Mouse (Mus musculus) limb, embryonic 12.5 days (tissue): ENCODE results near the gene Spata17. TPM values are rescaled to one million over a fixed set of nuclear protein-coding genes. Genes with fewer than 3 reads are reported as not detected.

ENCODE experiments used
- ATAC-seq: fragments of 200-750 bp; cut with Nextera tagmentation; 2 replicates; pipeline ENCODE4 v1.8.0; 2017; ENCODE audit warnings: low read depth, moderate TSS enrichment; ENCODE audit not compliant: insufficient number of reproducible peaks, insufficient read depth, low FRiP score, low TSS enrichment
- H3K27ac ChIP-seq: fragments of 300-500 bp; sonication (generic); 2 replicates; pipeline ENCODE4 v1.5.1; 2016; ENCODE audit warnings: mild to moderate bottlenecking, moderate library complexity
- H3K27me3 ChIP-seq: fragments of 300-500 bp; sonication (generic); 2 replicates; pipeline ENCODE4 v1.6.1; 2016; ENCODE audit warnings: mild to moderate bottlenecking, moderate library complexity
- H3K36me3 ChIP-seq: fragments of 300-500 bp; sonication (generic); 2 replicates; pipeline ENCODE4 v1.6.1; 2016; ENCODE audit warnings: mild to moderate bottlenecking, moderate library complexity
- H3K4me1 ChIP-seq: fragments of 300-500 bp; sonication (generic); replicated peaks from 2 replicates; pipeline ENCODE4 v1.6.1; 2016
- H3K4me2 ChIP-seq: fragments of 300-500 bp; sonication (generic); 2 replicates; pipeline ENCODE4 v1.6.1; 2016; ENCODE audit warnings: mild to moderate bottlenecking, moderate library complexity
- H3K4me3 ChIP-seq: fragments of 300-500 bp; sonication (generic); replicated peaks from 2 replicates; pipeline ENCODE4 v1.5.1; 2016; ENCODE audit warnings: mild to moderate bottlenecking
- H3K9ac ChIP-seq: fragments of 300-500 bp; sonication (generic); replicated peaks from 2 replicates; pipeline ENCODE4 v1.6.1; 2016; ENCODE audit warnings: mild to moderate bottlenecking, moderate library complexity
- H3K9me3 ChIP-seq: fragments of 300-500 bp; sonication (generic); 2 replicates; pipeline ENCODE4 v1.6.1; 2016; ENCODE audit warnings: mild to moderate bottlenecking, moderate library complexity
- WGBS: fragments of 180-500 bp; shearing (Covaris S2); methylation state at CpG from one replicate; pipeline ENCODE4 v1.1.7; 2016; 5-methylcytosine and 5-hydroxymethylcytosine counted together
- polyA plus RNA-seq: library from polyadenylated mRNA; unstranded; fragments of >200 nt; fragmentation: Nextera tagmentation; extraction: Ambion mirVana; gene quantifications from 2 replicates; pipeline ENCODE4 v1.2.1, GENCODE M21; 2016

Gene Spata17
- polyA plus RNA-seq, 1 experiment from 2014 or later: 1.1 TPM

DNA sequence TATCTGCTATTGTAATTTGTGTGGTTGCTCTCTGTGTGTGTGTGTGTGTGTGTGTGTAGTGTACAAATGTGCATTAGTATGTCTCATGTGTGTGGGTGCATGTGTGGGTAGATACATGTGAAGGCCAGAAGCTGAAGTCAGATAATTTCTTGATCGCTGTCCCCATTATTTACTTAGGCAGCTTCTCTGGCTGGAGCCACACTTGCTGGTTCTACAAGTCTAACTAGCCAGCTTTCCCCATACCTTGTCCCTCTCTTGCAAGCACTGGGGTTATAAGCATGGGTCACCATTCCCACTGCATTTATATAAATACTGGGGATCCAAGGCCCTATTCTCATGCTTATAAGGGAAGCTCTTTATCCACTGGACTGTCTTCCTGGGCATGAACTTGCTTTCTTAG lies 39.3 kb downstream of the Spata17 start:
- no peak for ATAC-seq
- Histone ChIP-seq H3K36me3 (no peaks in the 10 kb centered on the region), H3K27ac (no peak overlapping the region), H3K9me3 (no peaks in the 10 kb centered on the region), H3K9ac (no peak overlapping the region), H3K4me1 (no peaks in the 10 kb centered on the region), H3K4me2 (no peak overlapping the region), H3K27me3 (no peaks in the 10 kb centered on the region), H3K4me3 (no peak overlapping the region)
- 100% methylated on average over 1 of the region's 1 CpGs for WGBS

DNA sequence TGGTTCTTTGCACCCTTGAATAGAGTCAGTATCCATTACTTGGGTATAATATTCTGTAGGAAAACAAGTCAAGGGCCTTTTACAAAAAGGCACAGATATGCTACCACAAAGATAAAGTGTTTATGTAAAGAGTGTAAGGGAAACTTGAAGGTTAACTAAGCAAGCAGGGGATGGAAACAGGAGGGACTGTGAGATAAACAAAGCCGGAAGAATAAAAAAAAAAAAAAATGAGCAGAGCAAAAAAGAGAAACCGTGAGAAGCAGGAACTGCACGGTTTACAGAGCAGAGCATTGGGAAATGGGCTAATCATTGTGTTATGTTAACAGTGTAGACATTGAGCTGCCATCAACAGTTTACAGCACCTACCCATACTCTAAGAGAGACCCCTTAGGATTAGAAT lies 44.9 kb downstream of the Spata17 start:
- Histone ChIP-seq H3K27me3 (no peaks in the 10 kb centered on the region), H3K4me2 (no peak overlapping the region), H3K9ac (no peak overlapping the region), H3K9me3 (no peaks in the 10 kb centered on the region), H3K27ac (no peak overlapping the region), H3K4me1 (no peaks in the 10 kb centered on the region), H3K36me3 (no peaks in the 10 kb centered on the region), H3K4me3 (no peak overlapping the region)
- no peak for ATAC-seq
- WGBS: 72% methylated on average over 3 of the region's 3 CpGs

GRCm38 (mm10) chr1:187169646-187170045 lies 45.6 kb downstream of the Spata17 start:
- 76% methylated on average over 7 of the region's 7 CpGs for WGBS
- no peak overlapping the region for H3K9ac ChIP-seq
- H3K4me2 ChIP-seq: no peak overlapping the region
- no peaks in the 10 kb centered on the region for H3K9me3 ChIP-seq
- H3K4me1 ChIP-seq: no peaks in the 10 kb centered on the region
- H3K36me3 ChIP-seq: no peaks in the 10 kb centered on the region
- no peak for ATAC-seq
- H3K4me3 ChIP-seq: no peak overlapping the region
- no peak overlapping the region for H3K27ac ChIP-seq
- H3K27me3 ChIP-seq: no peaks in the 10 kb centered on the region

DNA sequence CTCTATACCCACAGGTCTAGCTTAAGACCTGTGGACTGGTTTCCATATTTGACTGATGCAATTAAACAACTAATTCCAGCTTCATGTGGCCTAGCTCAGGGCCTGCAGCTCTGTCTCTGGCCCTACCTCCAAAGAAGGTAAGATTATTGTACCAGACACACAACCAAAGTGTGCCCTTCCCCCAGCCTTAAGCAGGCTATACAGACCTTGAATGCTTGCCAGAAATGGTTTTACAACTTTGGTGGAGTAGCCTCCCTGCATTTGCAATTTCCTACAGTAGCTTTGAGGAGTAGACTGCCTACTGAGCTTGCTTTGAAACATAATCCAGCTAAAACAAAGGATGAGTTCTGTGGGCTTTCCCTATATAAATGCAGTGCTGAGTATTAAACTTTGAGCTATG lies 51.7 kb downstream of the Spata17 start:
- Histone ChIP-seq H3K36me3 (no peaks in the 10 kb centered on the region), H3K27me3 (no peaks in the 10 kb centered on the region), H3K4me3 (no peak overlapping the region), H3K4me2 (no peak overlapping the region), H3K27ac (no peak overlapping the region), H3K4me1 (no peaks in the 10 kb centered on the region), H3K9me3 (0 out of 2 replicates have a peak, but pooled peaks cover 3% of the 10 kb centered on the region), H3K9ac (no peak overlapping the region)
- no peak for ATAC-seq

GRCm38 (mm10) chr1:187155658-187156057 lies 59.6 kb downstream of the Spata17 start:
- no peak for ATAC-seq
- Histone ChIP-seq H3K36me3 (no peaks in the 10 kb centered on the region), H3K4me2 (no peak overlapping the region), H3K27me3 (no peaks in the 10 kb centered on the region), H3K27ac (no peak overlapping the region), H3K4me3 (no peak overlapping the region), H3K9me3 (0 out of 2 replicates have a peak, but pooled peaks cover 3% of the 10 kb centered on the region), H3K4me1 (no peaks in the 10 kb centered on the region; the same call in 1 of the 2 replicates), H3K9ac (no peak overlapping the region)

DNA sequence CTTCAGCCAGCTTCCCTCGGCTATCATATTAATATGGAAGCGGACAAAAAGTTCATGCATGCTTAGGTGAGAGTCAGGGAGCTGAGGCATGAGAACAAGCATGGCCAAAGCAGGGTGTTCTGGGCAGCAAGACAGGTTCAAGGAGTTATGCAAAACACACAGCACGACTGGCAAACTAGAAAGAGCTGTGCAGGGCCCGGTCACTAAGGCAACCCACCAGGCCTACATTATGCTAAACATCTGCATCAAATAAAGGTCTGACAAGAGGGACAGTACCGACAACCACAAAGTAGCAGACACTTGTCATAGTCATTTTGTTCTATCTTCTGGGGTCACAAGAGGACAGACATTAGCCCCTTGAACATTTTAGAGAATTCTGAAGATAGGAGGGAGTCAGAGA lies 61.6 kb downstream of the Spata17 start:
- H3K36me3 ChIP-seq: no peaks in the 10 kb centered on the region
- 43% methylated on average over 5 of the region's 5 CpGs for WGBS
- H3K27ac ChIP-seq: no peak overlapping the region
- no peaks in the 10 kb centered on the region for H3K9me3 ChIP-seq
- H3K4me2 ChIP-seq: no peak overlapping the region
- H3K9ac ChIP-seq: no peak overlapping the region
- H3K27me3 ChIP-seq: no peaks in the 10 kb centered on the region
- no peak for ATAC-seq
- H3K4me3 ChIP-seq: no peak overlapping the region
- no peaks in the 10 kb centered on the region; the same call in 1 of the 2 replicates for H3K4me1 ChIP-seq

GRCm38 (mm10) chr1:187152571-187152970 lies 62.7 kb downstream of the Spata17 start:
- no peak overlapping the region for H3K4me2 ChIP-seq
- no peak overlapping the region for H3K9ac ChIP-seq
- WGBS: 86% methylated on average over 2 of the region's 2 CpGs
- no peaks in the 10 kb centered on the region for H3K36me3 ChIP-seq
- H3K4me3 ChIP-seq: no peak overlapping the region
- no peaks in the 10 kb centered on the region for H3K27me3 ChIP-seq
- no peak for ATAC-seq
- H3K4me1 ChIP-seq: no peaks in the 10 kb centered on the region; the same call in 1 of the 2 replicates
- no peak overlapping the region for H3K27ac ChIP-seq
- H3K9me3 ChIP-seq: no peaks in the 10 kb centered on the region

DNA sequence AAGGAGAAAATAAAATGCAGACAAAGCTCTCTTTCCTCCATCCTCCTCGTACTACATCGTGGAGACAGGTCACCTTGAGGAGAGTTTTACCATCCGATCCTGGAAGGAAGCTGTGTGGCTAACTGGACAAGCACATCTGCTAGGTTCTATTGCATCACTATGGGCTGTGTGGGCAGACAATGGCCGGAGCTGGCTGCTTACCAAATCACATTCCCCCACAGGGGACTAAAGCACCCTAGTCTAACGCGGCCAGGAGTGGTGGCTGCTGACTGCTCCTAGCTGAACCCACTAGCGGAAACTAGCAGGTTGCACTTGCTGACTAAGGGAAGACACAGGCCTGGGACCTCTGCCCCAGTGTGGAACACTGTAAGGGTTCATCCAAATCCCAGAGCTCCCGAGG lies 72.3 kb downstream of the Spata17 start:
- no peak overlapping the region for H3K4me3 ChIP-seq
- no peak overlapping the region for H3K9ac ChIP-seq
- H3K36me3 ChIP-seq: no peaks in the 10 kb centered on the region
- WGBS: 82% methylated on average over 8 of the region's 8 CpGs
- no peaks in the 10 kb centered on the region for H3K9me3 ChIP-seq
- no peak overlapping the region for H3K4me2 ChIP-seq
- no peaks in the 10 kb centered on the region; the same call in 1 of the 2 replicates for H3K27me3 ChIP-seq
- H3K4me1 ChIP-seq: no peaks in the 10 kb centered on the region
- ATAC-seq: no peak
- no peak overlapping the region for H3K27ac ChIP-seq

GRCm38 (mm10) chr1:187137426-187137825 lies 77.8 kb downstream of the Spata17 start:
- Histone ChIP-seq H3K36me3 (no peaks in the 10 kb centered on the region), H3K27ac (no peak overlapping the region), H3K4me2 (no peak overlapping the region), H3K4me3 (no peak overlapping the region), H3K27me3 (peaks cover 4% of the 10 kb centered on the region; the same call in 1 of the 2 replicates), H3K4me1 (no peaks in the 10 kb centered on the region), H3K9me3 (no peaks in the 10 kb centered on the region), H3K9ac (no peak overlapping the region)
- ATAC-seq: no peak
- 33% methylated on average over 6 of the region's 6 CpGs for WGBS

DNA sequence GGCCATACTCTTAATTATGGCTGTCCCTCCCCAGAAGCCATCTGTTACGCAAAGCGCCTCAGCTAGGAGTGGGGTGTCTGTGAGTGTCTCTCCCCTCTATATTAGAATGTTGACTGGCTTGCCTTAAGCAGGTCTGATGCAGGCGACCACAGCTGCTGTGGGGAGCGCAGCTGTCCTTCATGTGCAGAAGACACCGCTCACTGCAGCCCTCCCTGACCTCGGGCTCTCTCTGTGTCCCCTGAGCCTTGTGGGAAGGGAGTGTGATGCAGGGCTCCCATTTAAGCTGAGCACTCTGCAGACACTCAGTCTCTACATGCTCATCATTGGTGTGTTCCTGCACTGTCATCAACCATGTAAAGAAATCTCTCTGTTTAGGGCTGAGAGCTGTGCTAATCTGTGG lies 79.4 kb downstream of the Spata17 start:
- H3K27ac ChIP-seq: no peak overlapping the region
- H3K27me3 ChIP-seq: peaks cover 4% of the 10 kb centered on the region; the same call in 1 of the 2 replicates
- no peak overlapping the region for H3K4me3 ChIP-seq
- H3K9ac ChIP-seq: no peak overlapping the region
- WGBS: 82% methylated on average over 6 of the region's 6 CpGs
- H3K4me2 ChIP-seq: no peak overlapping the region
- no peaks in the 10 kb centered on the region for H3K36me3 ChIP-seq
- H3K9me3 ChIP-seq: no peaks in the 10 kb centered on the region
- ATAC-seq: no peak
- H3K4me1 ChIP-seq: no peaks in the 10 kb centered on the region

- H3K4me2 ChIP-seq: no peak overlapping the region
- no peak overlapping the region for H3K9ac ChIP-seq
- H3K4me1 ChIP-seq: no peaks in the 10 kb centered on the region
- H3K4me3 ChIP-seq: no peak overlapping the region
- 89% methylated on average over 6 of the region's 6 CpGs for WGBS
- H3K9me3 ChIP-seq: no peaks in the 10 kb centered on the region
- H3K27me3 ChIP-seq: peaks cover 4% of the 10 kb centered on the region; the same call in 1 of the 2 replicates
- H3K36me3 ChIP-seq: no peaks in the 10 kb centered on the region
- ATAC-seq: no peak
- H3K27ac ChIP-seq: no peak overlapping the region
Observed at GRCm38 (mm10) chr1:187133841-187134240, 81.4 kb downstream of the Spata17 start.

GRCm38 (mm10) chr1:187132348-187132747 lies 82.9 kb downstream of the Spata17 start:
- Histone ChIP-seq H3K27me3 (peaks cover 4% of the 10 kb centered on the region; the same call in 1 of the 2 replicates), H3K4me2 (no peak overlapping the region), H3K36me3 (no peaks in the 10 kb centered on the region), H3K4me1 (no peaks in the 10 kb centered on the region), H3K4me3 (no peak overlapping the region), H3K9me3 (no peaks in the 10 kb centered on the region), H3K27ac (no peak overlapping the region), H3K9ac (no peak overlapping the region)
- 93% methylated on average over 4 of the region's 4 CpGs for WGBS
- ATAC-seq: no peak
